In the genomic region with DNA sequence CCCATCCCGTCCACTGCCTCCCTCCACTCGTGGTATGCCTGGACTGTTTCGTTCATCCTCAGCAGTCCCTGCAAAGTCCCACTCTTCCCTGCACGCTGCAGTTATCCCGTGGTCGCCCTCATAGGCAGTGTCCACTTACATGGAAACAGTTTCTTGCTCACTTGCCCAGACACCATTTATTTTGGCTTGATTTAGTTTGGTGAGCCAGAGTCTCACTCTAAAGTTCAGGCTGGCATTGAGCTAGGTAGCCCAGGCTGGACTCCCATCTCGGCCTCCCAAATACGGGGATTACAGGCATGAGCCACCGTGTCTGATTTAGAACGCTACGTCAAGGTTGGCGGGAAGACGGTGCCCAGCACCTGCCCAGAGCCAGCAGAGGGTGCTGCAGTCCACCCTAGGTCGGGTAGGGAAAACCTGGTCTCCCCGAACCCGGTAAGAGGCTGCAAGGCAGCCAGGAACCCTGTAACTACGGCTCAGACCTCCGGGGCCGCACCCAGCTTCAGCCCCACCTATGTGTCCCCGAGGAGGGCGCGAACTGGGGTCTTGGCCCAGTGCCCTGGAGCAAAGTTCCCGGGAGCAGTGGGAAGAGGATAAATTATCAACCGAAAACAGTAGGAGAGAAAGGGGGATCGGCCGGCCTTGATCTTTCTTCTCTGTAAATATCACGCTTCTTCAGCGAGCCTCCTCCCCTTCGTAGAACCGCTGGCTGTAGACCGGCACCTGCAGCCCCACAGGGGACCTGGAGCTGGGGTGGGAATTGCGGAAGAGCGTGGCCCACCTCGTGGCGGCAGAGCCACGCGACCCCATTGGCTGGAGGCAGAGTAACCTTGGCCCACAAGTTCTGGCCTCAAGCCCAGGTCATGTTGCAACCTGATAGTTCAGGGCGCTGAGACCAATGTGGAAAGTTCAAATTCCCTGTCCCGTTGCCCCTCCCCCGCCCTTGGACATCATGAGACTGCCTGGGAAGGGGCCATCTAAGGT, we compare ENCODE assay signal across 8 mouse cellular contexts. TPM values are rescaled to one million over a fixed set of nuclear protein-coding genes. Genes with fewer than 3 reads are reported as not detected.
DNase-seq lines count a peak whose midpoint lies in the region; ATAC-seq and TF ChIP-seq lines count a peak whose summit lies in the region.

No protein-coding gene starts in this region.

- H3K4me1 ChIP-seq in embryonic facial prominence, embryonic 13.5 days, result peaks cover 18% of the 10 kb centered on the region
- peaks cover 21% of the 10 kb centered on the region for H3K4me1 ChIP-seq in heart, embryonic 13.5 days
- H3K4me1 ChIP-seq in kidney, embryonic 14.5 days (ENCODE audit: control insufficient read depth, insufficient read depth, low read length), result no peaks in the 10 kb centered on the region
- H3K4me1 ChIP-seq in lung, embryonic 14.5 days (ENCODE audit: insufficient read depth), result no peaks in the 10 kb centered on the region
- peaks cover 5% of the 10 kb centered on the region; the same call in 1 of the 2 replicates for H3K4me1 ChIP-seq in neural tube, embryonic 14.5 days (ENCODE audit: control insufficient read depth, insufficient read depth, low read length)

- H3K27ac ChIP-seq in embryonic facial prominence, embryonic 13.5 days, result no peak overlapping the region
- H3K27ac ChIP-seq in heart, embryonic 13.5 days (replicated peaks), result no peak overlapping the region
- H3K27ac ChIP-seq in kidney, embryonic 14.5 days (ENCODE audit: low read depth, low read length), result no peak overlapping the region
- no peak overlapping the region for H3K27ac ChIP-seq in lung, embryonic 14.5 days (ENCODE audit: low read depth)
- H3K27ac ChIP-seq in neural tube, embryonic 14.5 days (ENCODE audit: low read depth, low read length), result no peak overlapping the region

- H3K4me2 ChIP-seq in embryonic facial prominence, embryonic 13.5 days, result peak overlapping the region; percentile 95
- H3K4me2 ChIP-seq in heart, embryonic 13.5 days, result peak overlapping the region; percentile 91
- peak overlapping the region; percentile 81 for H3K4me2 ChIP-seq in kidney, embryonic 14.5 days (replicated peaks; ENCODE audit: low read depth, low read length)
- peak overlapping the region; percentile 88 for H3K4me2 ChIP-seq in lung, embryonic 14.5 days
- H3K4me2 ChIP-seq in neural tube, embryonic 14.5 days (ENCODE audit: low read depth, low read length), result peak overlapping the region; percentile 71

- no peaks in the 10 kb centered on the region for H3K9me3 ChIP-seq in embryonic facial prominence, embryonic 13.5 days
- H3K9me3 ChIP-seq in heart, embryonic 13.5 days, result no peaks in the 10 kb centered on the region; the same call in 1 of the 2 replicates
- no peaks in the 10 kb centered on the region for H3K9me3 ChIP-seq in kidney, embryonic 14.5 days (ENCODE audit: control insufficient read depth, low read length)
- no peaks in the 10 kb centered on the region for H3K9me3 ChIP-seq in lung, embryonic 14.5 days (ENCODE audit: low read depth, low read length)
- H3K9me3 ChIP-seq in neural tube, embryonic 14.5 days (ENCODE audit: control insufficient read depth, low read length), result no peaks in the 10 kb centered on the region

- peak overlapping the region; percentile 69; the same call in 1 of the 2 replicates for H3K9ac ChIP-seq in embryonic facial prominence, embryonic 13.5 days
- H3K9ac ChIP-seq in heart, embryonic 13.5 days, result peak overlapping the region; percentile 67
- no peak overlapping the region; the same call in 1 of the 2 replicates for H3K9ac ChIP-seq in kidney, embryonic 14.5 days (ENCODE audit: low read depth, low read length)
- H3K9ac ChIP-seq in lung, embryonic 14.5 days, result peak overlapping the region; percentile 27; the same call in 1 of the 2 replicates
- no peak overlapping the region for H3K9ac ChIP-seq in neural tube, embryonic 14.5 days (replicated peaks; ENCODE audit: low read depth, low read length)

- peaks cover 59% of the 10 kb centered on the region for H3K27me3 ChIP-seq in embryonic facial prominence, embryonic 13.5 days
- peaks cover 90% of the 10 kb centered on the region for H3K27me3 ChIP-seq in heart, embryonic 13.5 days (replicated peaks)
- peaks cover 26% of the 10 kb centered on the region for H3K27me3 ChIP-seq in kidney, embryonic 14.5 days (ENCODE audit: control insufficient read depth, insufficient read depth, low read length)
- H3K27me3 ChIP-seq in lung, embryonic 14.5 days (ENCODE audit: insufficient read depth, low read length), result peaks cover 39% of the 10 kb centered on the region
- peaks cover 19% of the 10 kb centered on the region for H3K27me3 ChIP-seq in neural tube, embryonic 14.5 days (ENCODE audit: control insufficient read depth, insufficient read depth, low read length)

- no peaks in the 10 kb centered on the region for H3K36me3 ChIP-seq in embryonic facial prominence, embryonic 13.5 days
- no peaks in the 10 kb centered on the region for H3K36me3 ChIP-seq in heart, embryonic 13.5 days
- no peaks in the 10 kb centered on the region for H3K36me3 ChIP-seq in kidney, embryonic 14.5 days (ENCODE audit: control insufficient read depth, insufficient read depth, low read length)
- H3K36me3 ChIP-seq in lung, embryonic 14.5 days (ENCODE audit: insufficient read depth), result no peaks in the 10 kb centered on the region
- H3K36me3 ChIP-seq in neural tube, embryonic 14.5 days (ENCODE audit: control insufficient read depth, insufficient read depth, low read length), result no peaks in the 10 kb centered on the region

- no peak for ATAC-seq in embryonic facial prominence, embryonic 13.5 days (ENCODE audit: insufficient number of reproducible peaks, insufficient read depth, low FRiP score, low TSS enrichment, low read depth)
- no peak for ATAC-seq in heart, embryonic 13.5 days (ENCODE audit: extremely low read depth, insufficient number of reproducible peaks, low FRiP score, low TSS enrichment)
- ATAC-seq in kidney, embryonic 14.5 days (ENCODE audit: low FRiP score, low TSS enrichment), result peak; percentile 51
- peak; percentile 39; the same call in 1 of the 2 replicates for ATAC-seq in lung, embryonic 14.5 days (ENCODE audit: insufficient read depth)
- ATAC-seq in neural tube, embryonic 14.5 days (ENCODE audit: low read depth), result peak; percentile 21; the same call in 1 of the 2 replicates

- WGBS in embryonic facial prominence, embryonic 13.5 days, result 7% methylated on average over 40 of the region's 40 CpGs
- WGBS in heart, embryonic 13.5 days, result 8% methylated on average over 40 of the region's 40 CpGs
- 9% methylated on average over 40 of the region's 40 CpGs for WGBS in kidney, embryonic 14.5 days
- 7% methylated on average over 40 of the region's 40 CpGs for WGBS in lung, embryonic 14.5 days
- 8% methylated on average over 40 of the region's 40 CpGs for WGBS in neural tube, embryonic 14.5 days

- DNase-seq in B cell, adult 2 months, result peak; percentile 53 to 59
- DNase-seq in adrenal gland, postnatal 10 days, result peak; percentile 91
- DNase-seq in lung, embryonic 14.5 days, result peak; percentile 71
- peak; percentile 37 for DNase-seq in thymus, postnatal 0 days (ENCODE audit: low spot score)

- peak; percentile 70 for TF ChIP-seq CTCF in lung, embryonic 14.5 days (IDR thresholded peaks at IDR 0.05; ENCODE audit: low read depth)

- peak overlapping the region; percentile 53 for H3K4me3 ChIP-seq in embryonic facial prominence, embryonic 13.5 days
- H3K4me3 ChIP-seq in heart, embryonic 13.5 days, result peak overlapping the region; percentile 53
- H3K4me3 ChIP-seq in kidney, embryonic 14.5 days (ENCODE audit: low read length), result peak overlapping the region; percentile 52
- H3K4me3 ChIP-seq in lung, embryonic 14.5 days (ENCODE audit: low read depth, low read length), result peak overlapping the region; percentile 45
- H3K4me3 ChIP-seq in neural tube, embryonic 14.5 days (ENCODE audit: low read depth, low read length), result 0 out of 2 replicates have a peak overlapping the region, but pooled peaks have one; percentile 12

RNA-seq across cellular contexts. Expression of gene Mlxipl, which starts 18.1 kb away (rescaled TPM):
- total RNA-seq in adrenal gland, postnatal 10 days (2021), result 10 to 100 TPM; 59.1 to 71.7 TPM
- 3.5 and 3.9 TPM in 2 replicates for polyA plus RNA-seq in embryonic facial prominence, embryonic 13.5 days (2015; fragmentation: Nextera tagmentation; extraction: Ambion mirVana)
- polyA plus RNA-seq in heart, embryonic 13.5 days (2015; fragmentation: Nextera tagmentation; extraction: Ambion mirVana), result 1.2 and 1.3 TPM in 2 replicates
- 3.9 and 6.4 TPM in 2 replicates for polyA plus RNA-seq in kidney, embryonic 14.5 days (2014; fragmentation: Nextera tagmentation; extraction: Ambion mirVana)
- polyA plus RNA-seq in lung, embryonic 14.5 days (2014; fragmentation: Nextera tagmentation; extraction: Ambion mirVana), result 2.1 and 2.5 TPM in 2 replicates
- 0.27 and 0.89 TPM in 2 replicates for polyA plus RNA-seq in neural tube, embryonic 14.5 days (2014; fragmentation: Nextera tagmentation; extraction: Ambion mirVana)
- polyA plus RNA-seq in thymus, postnatal 0 days (2015; fragmentation: Nextera tagmentation; extraction: Ambion mirVana), result 0.38 and 0.39 TPM in 2 replicates

RNA-seq across cellular contexts. Expression of gene Vps37d, which starts 29.7 kb away (rescaled TPM):
- 1 to 10 TPM; 3.8 to 4.5 TPM for total RNA-seq in adrenal gland, postnatal 10 days (2021)
- 13.7 and 17.8 TPM in 2 replicates for polyA plus RNA-seq in embryonic facial prominence, embryonic 13.5 days (2015; fragmentation: Nextera tagmentation; extraction: Ambion mirVana)
- 3.0 and 3.3 TPM in 2 replicates for polyA plus RNA-seq in heart, embryonic 13.5 days (2015; fragmentation: Nextera tagmentation; extraction: Ambion mirVana)
- polyA plus RNA-seq in kidney, embryonic 14.5 days (2014; fragmentation: Nextera tagmentation; extraction: Ambion mirVana), result 8.9 and 12.6 TPM in 2 replicates
- polyA plus RNA-seq in lung, embryonic 14.5 days (2014; fragmentation: Nextera tagmentation; extraction: Ambion mirVana), result 5.6 and 7.1 TPM in 2 replicates
- 26.9 and 28.8 TPM in 2 replicates for polyA plus RNA-seq in neural tube, embryonic 14.5 days (2014; fragmentation: Nextera tagmentation; extraction: Ambion mirVana)
- 1.6 and 1.7 TPM in 2 replicates for polyA plus RNA-seq in thymus, postnatal 0 days (2015; fragmentation: Nextera tagmentation; extraction: Ambion mirVana)

RNA-seq across cellular contexts. Expression of gene Tbl2, which starts 41.6 kb away (rescaled TPM):
- 10 to 100 TPM; 23.2 to 23.5 TPM for total RNA-seq in adrenal gland, postnatal 10 days (2021)
- 25.6 and 25.7 TPM in 2 replicates for polyA plus RNA-seq in embryonic facial prominence, embryonic 13.5 days (2015; fragmentation: Nextera tagmentation; extraction: Ambion mirVana)
- 18.0 and 18.1 TPM in 2 replicates for polyA plus RNA-seq in heart, embryonic 13.5 days (2015; fragmentation: Nextera tagmentation; extraction: Ambion mirVana)
- polyA plus RNA-seq in kidney, embryonic 14.5 days (2014; fragmentation: Nextera tagmentation; extraction: Ambion mirVana), result 11.9 and 24.5 TPM in 2 replicates
- polyA plus RNA-seq in lung, embryonic 14.5 days (2014; fragmentation: Nextera tagmentation; extraction: Ambion mirVana), result 22.5 and 25.8 TPM in 2 replicates
- polyA plus RNA-seq in neural tube, embryonic 14.5 days (2014; fragmentation: Nextera tagmentation; extraction: Ambion mirVana), result 16.4 and 17.2 TPM in 2 replicates
- polyA plus RNA-seq in thymus, postnatal 0 days (2015; fragmentation: Nextera tagmentation; extraction: Ambion mirVana), result 13.1 and 13.7 TPM in 2 replicates

RNA-seq across cellular contexts. Expression of gene Bud23, which starts 43.1 kb away (rescaled TPM):
- 10 to 100 TPM; 41.3 to 44.6 TPM for total RNA-seq in adrenal gland, postnatal 10 days (2021)
- 132 and 147 TPM in 2 replicates for polyA plus RNA-seq in embryonic facial prominence, embryonic 13.5 days (2015; fragmentation: Nextera tagmentation; extraction: Ambion mirVana)
- polyA plus RNA-seq in heart, embryonic 13.5 days (2015; fragmentation: Nextera tagmentation; extraction: Ambion mirVana), result 70.8 and 71.2 TPM in 2 replicates
- 118 and 156 TPM in 2 replicates for polyA plus RNA-seq in kidney, embryonic 14.5 days (2014; fragmentation: Nextera tagmentation; extraction: Ambion mirVana)
- polyA plus RNA-seq in lung, embryonic 14.5 days (2014; fragmentation: Nextera tagmentation; extraction: Ambion mirVana), result 102 and 116 TPM in 2 replicates
- 60.3 and 72.5 TPM in 2 replicates for polyA plus RNA-seq in neural tube, embryonic 14.5 days (2014; fragmentation: Nextera tagmentation; extraction: Ambion mirVana)
- polyA plus RNA-seq in thymus, postnatal 0 days (2015; fragmentation: Nextera tagmentation; extraction: Ambion mirVana), result 103 and 119 TPM in 2 replicates

RNA-seq across cellular contexts. Expression of gene Dnajc30, which starts 43.8 kb away (rescaled TPM):
- total RNA-seq in adrenal gland, postnatal 10 days (2021), result 10 to 100 TPM; 23.7 to 24.5 TPM
- 35.2 and 38.8 TPM in 2 replicates for polyA plus RNA-seq in embryonic facial prominence, embryonic 13.5 days (2015; fragmentation: Nextera tagmentation; extraction: Ambion mirVana)
- polyA plus RNA-seq in heart, embryonic 13.5 days (2015; fragmentation: Nextera tagmentation; extraction: Ambion mirVana), result 26.4 and 28.1 TPM in 2 replicates
- polyA plus RNA-seq in kidney, embryonic 14.5 days (2014; fragmentation: Nextera tagmentation; extraction: Ambion mirVana), result 33.4 and 34.4 TPM in 2 replicates
- 31.9 and 33.2 TPM in 2 replicates for polyA plus RNA-seq in lung, embryonic 14.5 days (2014; fragmentation: Nextera tagmentation; extraction: Ambion mirVana)
- 42.2 and 47.0 TPM in 2 replicates for polyA plus RNA-seq in neural tube, embryonic 14.5 days (2014; fragmentation: Nextera tagmentation; extraction: Ambion mirVana)
- 28.7 and 28.8 TPM in 2 replicates for polyA plus RNA-seq in thymus, postnatal 0 days (2015; fragmentation: Nextera tagmentation; extraction: Ambion mirVana)

Comparison
In these comparisons a context has a peak if more than half of its experiments do, and no peak if none do; other contexts are left out.
1. DNase-seq: peak in every context shown above with its lines; median percentile 91 in adrenal gland, postnatal 10 days; 71 in lung, embryonic 14.5 days; 56 in B cell, adult 2 months; 37 in thymus, postnatal 0 days.
2. ATAC-seq: peak in kidney, embryonic 14.5 days (single experiment), lung, embryonic 14.5 days (single experiment) and neural tube, embryonic 14.5 days (single experiment); none in embryonic facial prominence, embryonic 13.5 days (single experiment) and heart, embryonic 13.5 days (single experiment).
3. H3K9ac ChIP-seq: peak in embryonic facial prominence, embryonic 13.5 days (single experiment), heart, embryonic 13.5 days (single experiment) and lung, embryonic 14.5 days (single experiment); none in kidney, embryonic 14.5 days (single experiment) and neural tube, embryonic 14.5 days (single experiment).
4. Peak in every context shown above with its lines, with median percentiles within 50 percentile points of each other: H3K4me2 ChIP-seq and H3K4me3 ChIP-seq.